Mouse (Mus musculus): ENCODE data around the gene Agfg2. TPM values are rescaled to one million over a fixed set of nuclear protein-coding genes. Genes with fewer than 3 reads are reported as not detected.

Agfg2 gene
- polyA plus RNA-seq, 2 experiments = 13.4 to 16.3 TPM

DNA sequence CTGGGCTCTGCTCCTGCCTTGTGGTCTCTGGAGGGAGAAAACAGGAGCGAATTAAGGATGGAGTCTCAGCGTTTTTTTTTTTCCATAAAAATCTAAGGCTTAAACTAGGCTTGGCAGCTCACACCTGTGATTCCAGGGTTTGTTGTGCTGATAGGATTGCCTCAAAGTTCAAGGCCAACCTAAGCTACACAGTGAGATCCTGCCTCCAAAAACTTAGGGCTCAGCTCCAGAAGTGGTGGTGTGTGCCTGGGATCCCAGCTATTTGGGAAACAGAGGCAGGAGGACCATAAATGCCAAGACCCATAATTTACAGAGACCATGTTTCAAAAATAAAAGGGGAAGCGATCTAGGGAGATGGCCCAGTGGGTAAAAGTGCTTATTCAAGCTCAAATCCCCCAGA, 75.2 kb downstream of the Agfg2 start:
- Histone ChIP-seq H3K4me1 (ENCODE audit: control insufficient read depth, insufficient read depth, low read length) (peaks cover 52% of the 10 kb centered on the region), H3K9ac (ENCODE audit: low read depth, low read length, severe bottlenecking) (no peak overlapping the region), H3K9me3 (ENCODE audit: control insufficient read depth, low read length) (no peaks in the 10 kb centered on the region), H3K27me3 (ENCODE audit: control insufficient read depth, insufficient read depth, low read length) (no peaks in the 10 kb centered on the region), H3K36me3 (ENCODE audit: control insufficient read depth, insufficient read depth, low read length) (peaks cover 27% of the 10 kb centered on the region), H3K27ac (replicated peaks; ENCODE audit: low read depth, low read length) (no peak overlapping the region), H3K4me3 (replicated peaks; ENCODE audit: low read length) (peak overlapping the region; percentile 24), H3K4me2 (replicated peaks; ENCODE audit: low read depth, low read length, severe bottlenecking) (peak overlapping the region; percentile 70)
- DNase-seq (ENCODE audit: low spot score) (no peak), ATAC-seq (ENCODE audit: low FRiP score, low read depth) (no peak)
- TF ChIP-seq POLR2A (IDR thresholded peaks at IDR 0.05; ENCODE audit: borderline replicate concordance, extremely low read depth, insufficient read depth, insufficient read length) = no peak
- 33% methylated on average over 3 of the region's 3 CpGs for WGBS

DNA sequence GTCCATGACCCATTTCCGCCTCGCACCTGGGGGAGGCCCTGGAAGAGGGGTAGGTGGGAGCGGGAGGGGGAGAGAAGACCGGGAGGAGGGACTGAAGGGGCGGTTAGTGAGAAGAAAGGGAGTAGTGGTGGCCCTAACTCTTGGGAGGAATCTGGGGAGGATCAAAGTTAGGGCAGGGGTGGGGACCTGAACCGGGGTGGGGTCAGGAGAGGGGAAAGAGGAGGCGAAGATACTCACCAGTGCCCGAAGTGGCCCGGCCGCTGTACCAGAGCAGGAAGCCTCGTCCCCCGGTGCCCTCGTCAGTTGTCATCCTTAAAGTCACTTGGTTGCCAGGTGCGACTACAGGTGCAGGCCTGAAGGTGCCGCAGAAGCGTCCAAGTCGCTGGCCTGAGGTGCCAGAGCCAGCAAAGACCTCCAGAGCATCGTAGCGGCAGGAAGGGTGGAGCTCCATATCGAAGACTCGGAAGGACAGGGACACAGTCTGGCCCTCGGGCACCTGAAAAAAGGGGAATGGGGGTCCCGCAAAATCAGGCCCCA, 75.8 kb downstream of the Agfg2 start:
- H3K9ac ChIP-seq (ENCODE audit: low read depth, low read length, severe bottlenecking) = peak overlapping the region; percentile 44
- H3K4me1 ChIP-seq (ENCODE audit: control insufficient read depth, insufficient read depth, low read length) = peaks cover 53% of the 10 kb centered on the region
- no peak for DNase-seq (ENCODE audit: low spot score)
- 14% methylated on average over 22 of the region's 23 CpGs for WGBS
- H3K9me3 ChIP-seq (ENCODE audit: control insufficient read depth, low read length) = no peaks in the 10 kb centered on the region
- H3K27me3 ChIP-seq (ENCODE audit: control insufficient read depth, insufficient read depth, low read length) = no peaks in the 10 kb centered on the region
- no peak for ATAC-seq (ENCODE audit: low FRiP score, low read depth)
- peaks cover 27% of the 10 kb centered on the region for H3K36me3 ChIP-seq (ENCODE audit: control insufficient read depth, insufficient read depth, low read length)
- peak overlapping the region; percentile 70 for H3K4me2 ChIP-seq (replicated peaks; ENCODE audit: low read depth, low read length, severe bottlenecking)
- no peak for TF ChIP-seq POLR2A (IDR thresholded peaks at IDR 0.05; ENCODE audit: borderline replicate concordance, extremely low read depth, insufficient read depth, insufficient read length)
- no peak overlapping the region for H3K27ac ChIP-seq (replicated peaks; ENCODE audit: low read depth, low read length)
- H3K4me3 ChIP-seq (replicated peaks; ENCODE audit: low read length) = peak overlapping the region; percentile 24

DNA sequence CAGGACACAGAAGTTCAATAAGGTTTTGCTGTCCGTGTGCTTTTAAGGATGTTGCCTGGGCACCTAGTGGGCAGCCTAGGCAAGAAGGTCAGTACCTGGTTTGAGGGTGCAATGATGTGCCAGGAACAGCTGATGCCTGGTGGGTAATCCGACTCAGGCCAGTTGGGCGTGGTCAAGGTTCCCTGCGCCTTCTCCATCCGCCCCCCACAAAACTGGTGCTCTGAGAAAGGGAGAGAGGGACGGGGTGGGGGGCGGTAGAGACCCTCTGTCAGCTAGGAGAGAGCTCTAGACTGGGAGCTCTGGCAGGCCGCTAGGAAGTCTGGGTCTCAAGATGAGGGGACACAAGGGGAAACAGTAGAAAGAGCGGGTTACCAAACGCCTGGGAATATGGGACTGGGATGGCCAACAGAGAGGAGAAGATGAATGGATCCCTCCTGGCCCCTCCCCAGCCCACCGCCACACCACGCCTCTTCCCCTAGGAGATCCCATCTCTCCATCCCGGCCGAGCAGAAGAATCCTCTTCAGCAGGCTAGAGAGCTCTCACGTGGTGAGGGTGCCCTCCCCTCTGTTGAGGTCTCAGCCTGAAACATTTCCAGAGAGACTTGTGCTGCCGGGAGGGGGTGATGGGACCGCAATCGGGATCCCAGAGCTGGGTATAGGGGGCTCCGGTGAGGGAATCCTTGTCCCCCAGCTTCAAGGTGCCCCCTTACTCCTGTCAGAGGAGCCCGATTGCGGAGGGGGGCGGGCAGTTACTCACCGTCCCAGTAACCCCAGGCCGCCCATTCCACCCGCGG, 76.5 kb downstream of the Agfg2 start:
- Histone ChIP-seq H3K4me1 (ENCODE audit: control insufficient read depth, insufficient read depth, low read length) (peaks cover 52% of the 10 kb centered on the region), H3K4me3 (replicated peaks; ENCODE audit: low read length) (peak overlapping the region; percentile 24), H3K9ac (ENCODE audit: low read depth, low read length, severe bottlenecking) (peak overlapping the region; percentile 44), H3K4me2 (replicated peaks; ENCODE audit: low read depth, low read length, severe bottlenecking) (peak overlapping the region; percentile 70), H3K27me3 (ENCODE audit: control insufficient read depth, insufficient read depth, low read length) (no peaks in the 10 kb centered on the region), H3K9me3 (ENCODE audit: control insufficient read depth, low read length) (no peaks in the 10 kb centered on the region), H3K36me3 (ENCODE audit: control insufficient read depth, insufficient read depth, low read length) (peaks cover 27% of the 10 kb centered on the region), H3K27ac (replicated peaks; ENCODE audit: low read depth, low read length) (no peak overlapping the region)
- DNase-seq (ENCODE audit: low spot score) = no peak
- WGBS = 24% methylated on average over 23 of the region's 26 CpGs
- no peak for TF ChIP-seq POLR2A (IDR thresholded peaks at IDR 0.05; ENCODE audit: borderline replicate concordance, extremely low read depth, insufficient read depth, insufficient read length)
- no peak for ATAC-seq (ENCODE audit: low FRiP score, low read depth)

DNA sequence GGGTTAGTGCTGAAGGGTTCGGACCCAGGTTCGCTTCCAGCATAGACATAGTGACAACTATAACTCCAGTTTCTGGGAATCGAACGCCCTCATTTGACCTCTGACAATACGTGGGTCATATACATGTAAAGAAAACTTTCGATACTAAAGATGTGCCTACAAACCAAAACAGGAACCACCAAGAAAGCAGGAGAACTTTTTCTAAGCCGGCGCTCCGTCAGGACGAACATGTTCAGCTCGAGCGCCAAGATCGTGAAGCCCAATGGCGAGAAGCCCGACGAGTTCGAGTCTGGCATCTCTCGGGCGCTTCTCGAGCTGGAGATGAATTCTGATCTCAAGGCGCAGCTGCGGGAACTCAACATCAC, 83.2 kb downstream of the Agfg2 start:
- Histone ChIP-seq H3K27ac (replicated peaks; ENCODE audit: low read depth, low read length) (peak overlapping the region; percentile 59), H3K9me3 (ENCODE audit: control insufficient read depth, low read length) (no peaks in the 10 kb centered on the region), H3K4me2 (replicated peaks; ENCODE audit: low read depth, low read length, severe bottlenecking) (peak overlapping the region; percentile 95), H3K27me3 (ENCODE audit: control insufficient read depth, insufficient read depth, low read length) (no peaks in the 10 kb centered on the region), H3K9ac (ENCODE audit: low read depth, low read length, severe bottlenecking) (peak overlapping the region; percentile 52), H3K36me3 (ENCODE audit: control insufficient read depth, insufficient read depth, low read length) (peaks cover 21% of the 10 kb centered on the region), H3K4me1 (ENCODE audit: control insufficient read depth, insufficient read depth, low read length) (peaks cover 20% of the 10 kb centered on the region), H3K4me3 (replicated peaks; ENCODE audit: low read length) (peak overlapping the region; percentile 78)
- DNase-seq (ENCODE audit: low spot score) = peak; percentile 35
- under 1% methylated on average over 22 of the region's 22 CpGs for WGBS
- no peak; the same call in 1 of the 2 replicates for ATAC-seq (ENCODE audit: low FRiP score, low read depth)
- TF ChIP-seq POLR2A (IDR thresholded peaks at IDR 0.05; ENCODE audit: borderline replicate concordance, extremely low read depth, insufficient read depth, insufficient read length) = no peak

DNA sequence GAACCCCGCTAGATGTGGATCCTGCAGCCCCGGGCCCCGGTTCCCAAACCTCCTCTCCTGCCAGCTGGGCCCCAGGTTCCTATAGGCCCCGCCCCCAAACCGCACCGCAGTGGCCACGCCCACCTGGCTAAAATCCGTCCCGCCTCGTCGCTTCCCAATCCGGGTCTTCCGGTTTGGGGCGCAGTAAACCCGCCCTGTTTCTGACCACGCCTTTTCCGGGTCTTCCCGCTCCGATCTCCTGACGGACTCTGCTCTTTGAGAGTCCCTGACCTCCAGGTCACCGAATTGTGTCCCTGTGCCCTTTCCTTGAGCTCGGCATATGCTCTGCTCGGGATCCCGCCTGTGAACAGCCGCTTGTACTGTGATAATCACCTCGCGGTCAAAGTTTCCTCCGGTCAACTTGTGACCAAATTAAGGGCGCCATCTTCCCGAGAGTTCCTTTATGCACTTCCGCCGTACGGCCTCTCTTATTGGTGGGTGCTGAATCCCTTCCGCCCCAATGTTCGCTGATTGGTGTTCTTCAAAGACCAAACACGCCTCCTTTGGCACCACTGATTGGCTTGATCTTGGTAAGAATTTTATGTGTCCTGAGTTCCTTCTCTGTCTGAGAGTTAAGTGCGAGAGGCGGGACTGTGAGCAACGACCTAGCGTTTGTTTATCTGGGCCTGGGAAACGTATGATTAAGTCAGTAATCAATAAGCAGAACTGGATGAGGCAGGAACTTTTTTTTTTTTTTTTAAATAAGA, 83.7 kb downstream of the Agfg2 start, which contains the start of gene Mospd3:
Gene Mospd3 (minus strand): TSS at position 440 of the 746 bp plus-strand sequence.
- DNase-seq (ENCODE audit: low spot score) = peak; percentile 100
- peak within 1 kb of the TSS; percentile 78 for H3K4me3 ChIP-seq (replicated peaks; ENCODE audit: low read length)
- peaks cover 16% of the 10 kb centered on the region; the same call in 1 of the 2 replicates for H3K36me3 ChIP-seq (ENCODE audit: control insufficient read depth, insufficient read depth, low read length)
- 0 out of 2 replicates have a peak, but pooled peaks have one; percentile 10 for TF ChIP-seq POLR2A (IDR thresholded peaks at IDR 0.05; ENCODE audit: borderline replicate concordance, extremely low read depth, insufficient read depth, insufficient read length)
- peak; percentile 95 for ATAC-seq (ENCODE audit: low FRiP score, low read depth)
- peak within 1 kb of the TSS; percentile 79 for H3K9ac ChIP-seq (ENCODE audit: low read depth, low read length, severe bottlenecking)
- no peaks in the 10 kb centered on the region for H3K27me3 ChIP-seq (ENCODE audit: control insufficient read depth, insufficient read depth, low read length)
- peak within 1 kb of the TSS; percentile 95 for H3K4me2 ChIP-seq (replicated peaks; ENCODE audit: low read depth, low read length, severe bottlenecking)
- H3K4me1 ChIP-seq (ENCODE audit: control insufficient read depth, insufficient read depth, low read length) = peaks cover 20% of the 10 kb centered on the region
- WGBS = under 1% methylated on average over 29 of the region's 41 CpGs
- H3K27ac ChIP-seq (replicated peaks; ENCODE audit: low read depth, low read length) = peak within 1 kb of the TSS; percentile 59
- H3K9me3 ChIP-seq (ENCODE audit: control insufficient read depth, low read length) = no peaks in the 10 kb centered on the region

Other genes with a start within 250 kb of the Agfg2 start
- 0.35 and 0.37 TPM in 2 replicates for gene Zan, start 207.7 kb downstream of the Agfg2 start, polyA plus RNA-seq (2012; rRNA removed)
- gene Zan, start 207.7 kb downstream of the Agfg2 start, polyA plus RNA-seq (2014; fragmentation: Nextera tagmentation; extraction: Ambion mirVana) = 0.11 TPM in 1 of 2 replicates, not detected in the other
- gene Pop7, start 182.2 kb downstream of the Agfg2 start, polyA plus RNA-seq (2012; rRNA removed) = 40.6 and 50.4 TPM in 2 replicates
- gene Pop7, start 182.2 kb downstream of the Agfg2 start, polyA plus RNA-seq (2014; fragmentation: Nextera tagmentation; extraction: Ambion mirVana) = 52.1 and 54.2 TPM in 2 replicates
- 45.1 and 51.5 TPM in 2 replicates for gene Gigyf1, start 166.2 kb downstream of the Agfg2 start, polyA plus RNA-seq (2012; rRNA removed)
- gene Gigyf1, start 166.2 kb downstream of the Agfg2 start, polyA plus RNA-seq (2014; fragmentation: Nextera tagmentation; extraction: Ambion mirVana) = 11.8 and 13.3 TPM in 2 replicates
- gene Epo, start 151.5 kb downstream of the Agfg2 start, polyA plus RNA-seq (2012; rRNA removed) = 0.12 and 0.19 TPM in 2 replicates
- 0.83 TPM in 1 of 2 replicates, not detected in the other for gene Epo, start 151.5 kb downstream of the Agfg2 start, polyA plus RNA-seq (2014; fragmentation: Nextera tagmentation; extraction: Ambion mirVana)
- 770 and 1,100 TPM in 2 replicates for gene Gnb2, start 151.2 kb downstream of the Agfg2 start, polyA plus RNA-seq (2012; rRNA removed)
- gene Gnb2, start 151.2 kb downstream of the Agfg2 start, polyA plus RNA-seq (2014; fragmentation: Nextera tagmentation; extraction: Ambion mirVana) = 460 and 474 TPM in 2 replicates
- gene Actl6b, start 131.2 kb downstream of the Agfg2 start, polyA plus RNA-seq (2012; rRNA removed) = 0.92 and 1.1 TPM in 2 replicates
- 0.21 and 0.39 TPM in 2 replicates for gene Actl6b, start 131.2 kb downstream of the Agfg2 start, polyA plus RNA-seq (2014; fragmentation: Nextera tagmentation; extraction: Ambion mirVana)
- 1.6 and 2.1 TPM in 2 replicates for gene Tfr2, start 114.9 kb downstream of the Agfg2 start, polyA plus RNA-seq (2012; rRNA removed)
- 0.79 and 1.3 TPM in 2 replicates for gene Tfr2, start 114.9 kb downstream of the Agfg2 start, polyA plus RNA-seq (2014; fragmentation: Nextera tagmentation; extraction: Ambion mirVana)
- gene Mospd3, start 83.7 kb downstream of the Agfg2 start, polyA plus RNA-seq (2012; rRNA removed) = 68.2 and 103 TPM in 2 replicates
- gene Mospd3, start 83.7 kb downstream of the Agfg2 start, polyA plus RNA-seq (2014; fragmentation: Nextera tagmentation; extraction: Ambion mirVana) = 49.4 and 52.5 TPM in 2 replicates
- gene Pcolce, start 70.9 kb downstream of the Agfg2 start, polyA plus RNA-seq (2012; rRNA removed) = 267 and 329 TPM in 2 replicates
- gene Pcolce, start 70.9 kb downstream of the Agfg2 start, polyA plus RNA-seq (2014; fragmentation: Nextera tagmentation; extraction: Ambion mirVana) = 223 and 227 TPM in 2 replicates
- 0.24 and 0.28 TPM in 2 replicates for gene Fbxo24, start 55.7 kb downstream of the Agfg2 start, polyA plus RNA-seq (2012; rRNA removed)
- 0.12 and 0.15 TPM in 2 replicates for gene Fbxo24, start 55.7 kb downstream of the Agfg2 start, polyA plus RNA-seq (2014; fragmentation: Nextera tagmentation; extraction: Ambion mirVana)
- 25.0 and 33.5 TPM in 2 replicates for gene Lrch4, start 55.6 kb downstream of the Agfg2 start, polyA plus RNA-seq (2012; rRNA removed)
- 36.7 and 37.1 TPM in 2 replicates for gene Lrch4, start 55.6 kb downstream of the Agfg2 start, polyA plus RNA-seq (2014; fragmentation: Nextera tagmentation; extraction: Ambion mirVana)
- 16.7 and 16.8 TPM in 2 replicates for gene Gm20605, start 55.6 kb downstream of the Agfg2 start, polyA plus RNA-seq (2012; rRNA removed)
- gene Gm20605, start 55.6 kb downstream of the Agfg2 start, polyA plus RNA-seq (2014; fragmentation: Nextera tagmentation; extraction: Ambion mirVana) = 7.4 and 10.4 TPM in 2 replicates
- gene Sap25, start 43.4 kb downstream of the Agfg2 start, polyA plus RNA-seq (2012; rRNA removed) = 37.1 and 41.7 TPM in 2 replicates
- gene Sap25, start 43.4 kb downstream of the Agfg2 start, polyA plus RNA-seq (2014; fragmentation: Nextera tagmentation; extraction: Ambion mirVana) = 5.2 and 6.7 TPM in 2 replicates
- 0.30 and 0.60 TPM in 2 replicates for gene Irs3, start 39.0 kb downstream of the Agfg2 start, polyA plus RNA-seq (2012; rRNA removed)
- 0.15 and 0.29 TPM in 2 replicates for gene Irs3, start 39.0 kb downstream of the Agfg2 start, polyA plus RNA-seq (2014; fragmentation: Nextera tagmentation; extraction: Ambion mirVana)
- 19.7 and 25.0 TPM in 2 replicates for gene Nyap1, start 56.9 kb upstream of the Agfg2 start, polyA plus RNA-seq (2012; rRNA removed)
- 1.2 and 1.4 TPM in 2 replicates for gene Nyap1, start 56.9 kb upstream of the Agfg2 start, polyA plus RNA-seq (2014; fragmentation: Nextera tagmentation; extraction: Ambion mirVana)
- 89.1 and 111 TPM in 2 replicates for gene Tsc22d4, start 61.0 kb upstream of the Agfg2 start, polyA plus RNA-seq (2012; rRNA removed)
- gene Tsc22d4, start 61.0 kb upstream of the Agfg2 start, polyA plus RNA-seq (2014; fragmentation: Nextera tagmentation; extraction: Ambion mirVana) = 151 and 164 TPM in 2 replicates
- gene Ppp1r35, start 94.1 kb upstream of the Agfg2 start, polyA plus RNA-seq (2012; rRNA removed) = 45.2 and 46.8 TPM in 2 replicates
- 37.6 and 44.9 TPM in 2 replicates for gene Ppp1r35, start 94.1 kb upstream of the Agfg2 start, polyA plus RNA-seq (2014; fragmentation: Nextera tagmentation; extraction: Ambion mirVana)
- gene Mepce, start 102.9 kb upstream of the Agfg2 start, polyA plus RNA-seq (2012; rRNA removed) = 42.0 and 42.3 TPM in 2 replicates
- 13.9 and 16.7 TPM in 2 replicates for gene Mepce, start 102.9 kb upstream of the Agfg2 start, polyA plus RNA-seq (2014; fragmentation: Nextera tagmentation; extraction: Ambion mirVana)
- 19.4 and 30.1 TPM in 2 replicates for gene Zcwpw1, start 103.1 kb upstream of the Agfg2 start, polyA plus RNA-seq (2012; rRNA removed)
- gene Zcwpw1, start 103.1 kb upstream of the Agfg2 start, polyA plus RNA-seq (2014; fragmentation: Nextera tagmentation; extraction: Ambion mirVana) = 17.3 and 18.5 TPM in 2 replicates
- 0.54 and 0.77 TPM in 2 replicates for gene Pilra, start 151.6 kb upstream of the Agfg2 start, polyA plus RNA-seq (2012; rRNA removed)
- gene Pilra, start 151.6 kb upstream of the Agfg2 start, polyA plus RNA-seq (2014; fragmentation: Nextera tagmentation; extraction: Ambion mirVana) = 0.90 and 1.3 TPM in 2 replicates
- gene Pilrb1, start 173.4 kb upstream of the Agfg2 start, polyA plus RNA-seq (2012; rRNA removed) = 0.08 and 0.20 TPM in 2 replicates
- gene Pilrb1, start 173.4 kb upstream of the Agfg2 start, polyA plus RNA-seq (2014; fragmentation: Nextera tagmentation; extraction: Ambion mirVana) = 0.57 and 0.83 TPM in 2 replicates
- 0.13 and 0.41 TPM in 2 replicates for gene Pilrb2, start 187.1 kb upstream of the Agfg2 start, polyA plus RNA-seq (2012; rRNA removed)
- gene Pilrb2, start 187.1 kb upstream of the Agfg2 start, polyA plus RNA-seq (2014; fragmentation: Nextera tagmentation; extraction: Ambion mirVana) = 0.40 TPM in 1 of 2 replicates, not detected in the other
- 0.08 and 0.09 TPM in 2 replicates for gene Cyp3a13, start 236.9 kb upstream of the Agfg2 start, polyA plus RNA-seq (2012; rRNA removed)
- gene Cyp3a13, start 236.9 kb upstream of the Agfg2 start, polyA plus RNA-seq (2014; fragmentation: Nextera tagmentation; extraction: Ambion mirVana) = not detected in 2 replicates

All from limb, embryonic 14.5 days (tissue).